Mouse (Mus musculus) heart, embryonic 16.5 days (tissue): ENCODE results near the gene Cfap54. TPM values are rescaled to one million over a fixed set of nuclear protein-coding genes. Genes with fewer than 3 reads are reported as not detected.

Experiments
- ATAC-seq: fragments of 200-750 bp; cut with Nextera tagmentation; replicated peaks from 2 replicates; pipeline ENCODE4 v1.8.0; 2017; ENCODE audit warnings: moderate number of reproducible peaks; ENCODE audit not compliant: insufficient read depth, low FRiP score; ENCODE audit errors: extremely low read depth
- H3K27ac ChIP-seq: fragments of 300-500 bp; sonication (generic); 2 replicates; pipeline ENCODE4 v1.5.1; 2014; ENCODE audit warnings: mild to moderate bottlenecking, low read length, control low read depth, moderate library complexity
- H3K27me3 ChIP-seq: fragments of 300-500 bp; sonication (generic); 2 replicates; pipeline ENCODE4 v1.6.1; 2014; ENCODE audit warnings: low read length, mixed read lengths; ENCODE audit not compliant: control insufficient read depth, insufficient read depth
- H3K36me3 ChIP-seq: fragments of 300-500 bp; sonication (generic); 2 replicates; pipeline ENCODE4 v1.6.1; 2014; ENCODE audit not compliant: control insufficient read depth, insufficient read depth
- H3K4me1 ChIP-seq: fragments of 300-500 bp; sonication (generic); 2 replicates; pipeline ENCODE4 v1.6.1; 2014; ENCODE audit warnings: low read length, mixed read lengths; ENCODE audit not compliant: control insufficient read depth, insufficient read depth
- H3K4me2 ChIP-seq: fragments of 300-500 bp; sonication (generic); 2 replicates; pipeline ENCODE4 v1.6.1; 2014; ENCODE audit warnings: low read depth, mild to moderate bottlenecking, control low read depth, low read length
- H3K4me3 ChIP-seq: fragments of 300-500 bp; sonication (generic); 2 replicates; pipeline ENCODE4 v1.5.1; 2014; ENCODE audit warnings: mild to moderate bottlenecking, control low read depth, low read length
- H3K9ac ChIP-seq: fragments of 300-500 bp; sonication (generic); 2 replicates; pipeline ENCODE4 v1.6.1; 2014; ENCODE audit warnings: low read length, control low read depth
- H3K9me3 ChIP-seq: fragments of 300-500 bp; sonication (generic); replicated peaks from 2 replicates; pipeline ENCODE4 v1.6.1; 2016; ENCODE audit warnings: low read length; ENCODE audit not compliant: control insufficient read depth
- WGBS: fragments of 180-500 bp; shearing (Covaris S2); extraction: QIAGEN DNeasy Blood & Tissue Kit; methylation state at CpG from one replicate; pipeline ENCODE4 v1.1.7; 2014; 5-methylcytosine and 5-hydroxymethylcytosine counted together
- polyA plus RNA-seq: library from polyadenylated mRNA; unstranded; fragments of >200 nt; fragmentation: Nextera tagmentation; extraction: Ambion mirVana; gene quantifications from 2 replicates; pipeline ENCODE4 v1.2.1, GENCODE M21; 2015

Gene Cfap54
- polyA plus RNA-seq, 1 experiment from 2014 or later, result 0.25 TPM

DNA sequence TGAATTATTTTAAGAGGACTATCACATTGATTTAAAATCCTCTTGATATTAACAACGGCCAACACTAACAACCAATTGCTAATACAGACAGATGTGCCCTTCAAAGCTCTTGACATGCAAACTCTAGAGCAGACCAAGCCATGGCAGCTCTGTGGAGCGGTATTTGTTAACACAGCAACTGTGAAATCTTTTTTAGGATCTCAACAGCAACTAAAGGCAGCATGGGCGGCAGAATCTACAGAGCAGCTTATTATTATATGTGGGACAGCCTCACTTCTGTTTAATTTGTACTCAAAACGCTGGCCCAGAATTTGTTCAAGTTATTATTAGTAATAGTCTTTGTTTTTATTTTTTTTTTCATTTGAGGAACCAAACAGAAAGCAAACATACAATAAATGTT, 28.1 kb downstream of the Cfap54 start:
- Histone ChIP-seq H3K4me2 (no peak overlapping the region), H3K9ac (no peak overlapping the region), H3K4me3 (no peak overlapping the region), H3K36me3 (no peaks in the 10 kb centered on the region), H3K9me3 (no peaks in the 10 kb centered on the region), H3K27ac (no peak overlapping the region), H3K27me3 (no peaks in the 10 kb centered on the region), H3K4me1 (no peaks in the 10 kb centered on the region)
- 80% methylated on average over 4 of the region's 4 CpGs for WGBS
- no peak for ATAC-seq

GRCm38 (mm10) chr10:93051016-93051726, 30.2 kb downstream of the Cfap54 start:
- Histone ChIP-seq H3K4me3 (peak overlapping the region; percentile 18), H3K9ac (peak overlapping the region; percentile 41; the same call in 1 of the 2 replicates), H3K4me2 (peak overlapping the region; percentile 54), H3K4me1 (no peaks in the 10 kb centered on the region), H3K27me3 (no peaks in the 10 kb centered on the region), H3K9me3 (no peaks in the 10 kb centered on the region), H3K36me3 (no peaks in the 10 kb centered on the region), H3K27ac (no peak overlapping the region)
- ATAC-seq, result peak; percentile 37; the same call in 1 of the 2 replicates
- 28% methylated on average over 13 of the region's 13 CpGs for WGBS

DNA sequence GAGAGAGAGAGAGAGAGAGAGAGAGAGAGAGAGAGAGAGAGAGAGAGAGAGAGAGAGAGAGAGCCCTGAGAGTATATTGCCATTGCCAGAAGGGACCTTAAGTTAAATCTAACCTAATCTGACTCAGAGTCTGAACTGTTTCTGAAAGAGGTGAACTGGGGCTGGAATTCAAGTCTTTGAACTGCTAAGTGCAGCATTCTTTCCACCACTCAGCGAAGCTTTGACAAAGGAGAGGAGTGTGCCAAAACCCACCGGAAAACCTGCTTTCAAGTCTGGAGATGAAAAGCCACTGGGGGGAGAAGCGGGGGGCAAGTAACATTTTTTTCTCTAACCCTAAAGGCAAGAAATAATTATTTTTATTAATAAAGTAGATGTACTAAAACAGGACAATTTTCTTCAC, 30.8 kb downstream of the Cfap54 start:
- Histone ChIP-seq H3K36me3 (no peaks in the 10 kb centered on the region), H3K9me3 (no peaks in the 10 kb centered on the region), H3K4me2 (no peak overlapping the region), H3K4me3 (no peak overlapping the region), H3K4me1 (no peaks in the 10 kb centered on the region), H3K27me3 (no peaks in the 10 kb centered on the region), H3K27ac (no peak overlapping the region), H3K9ac (no peak overlapping the region)
- no peak for ATAC-seq
- 45% methylated on average over 3 of the region's 3 CpGs for WGBS

DNA sequence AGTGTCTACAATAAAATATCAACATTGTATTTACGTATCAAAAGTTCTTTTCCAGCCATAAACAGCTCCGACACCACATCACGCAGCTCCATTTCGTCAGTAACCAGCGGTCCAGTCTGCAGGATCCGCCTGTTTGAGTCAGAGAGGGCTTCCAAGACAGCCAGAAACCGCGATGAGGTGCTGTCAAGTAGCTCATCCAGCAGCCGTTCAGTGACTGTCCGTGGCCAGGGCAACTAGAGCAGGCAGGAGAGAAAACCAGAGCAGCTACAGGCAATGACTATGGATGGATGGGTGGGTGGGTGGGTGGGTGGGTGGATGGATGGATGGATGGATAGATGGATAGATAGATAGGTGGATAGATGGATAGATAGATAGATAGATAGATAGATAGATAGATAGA, 38.2 kb downstream of the Cfap54 start:
- Histone ChIP-seq H3K9me3 (peaks cover 4% of the 10 kb centered on the region; the same call in 1 of the 2 replicates), H3K4me1 (no peaks in the 10 kb centered on the region), H3K36me3 (no peaks in the 10 kb centered on the region), H3K4me3 (no peak overlapping the region), H3K9ac (no peak overlapping the region), H3K27ac (no peak overlapping the region), H3K4me2 (no peak overlapping the region), H3K27me3 (no peaks in the 10 kb centered on the region)
- no peak for ATAC-seq
- 83% methylated on average over 10 of the region's 10 CpGs for WGBS

DNA sequence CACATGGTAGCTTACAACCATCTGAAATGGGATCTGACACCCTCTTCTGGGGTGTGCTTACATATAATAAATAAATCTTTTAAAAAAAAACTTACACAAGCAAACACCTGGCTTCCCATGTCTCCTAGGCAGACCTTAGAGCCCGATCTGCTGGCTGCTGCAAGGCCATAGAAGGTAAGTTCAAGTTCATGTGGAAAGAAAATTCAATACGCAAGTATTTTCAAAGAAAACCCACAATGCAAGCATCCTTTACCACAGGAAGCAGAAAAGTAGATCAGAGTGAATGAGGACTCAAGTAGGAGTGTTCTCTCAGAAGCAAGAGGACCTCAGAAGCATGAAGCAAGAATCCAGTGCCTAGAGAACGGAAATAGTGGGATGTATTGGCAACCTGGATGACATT, 39.6 kb downstream of the Cfap54 start:
- no peaks in the 10 kb centered on the region for H3K4me1 ChIP-seq
- H3K4me3 ChIP-seq, result no peak overlapping the region
- no peak for ATAC-seq
- H3K27ac ChIP-seq, result no peak overlapping the region
- H3K27me3 ChIP-seq, result no peaks in the 10 kb centered on the region
- H3K4me2 ChIP-seq, result no peak overlapping the region
- 82% methylated on average over 3 of the region's 3 CpGs for WGBS
- no peaks in the 10 kb centered on the region for H3K36me3 ChIP-seq
- no peak overlapping the region for H3K9ac ChIP-seq
- H3K9me3 ChIP-seq, result peaks cover 4% of the 10 kb centered on the region; the same call in 1 of the 2 replicates

DNA sequence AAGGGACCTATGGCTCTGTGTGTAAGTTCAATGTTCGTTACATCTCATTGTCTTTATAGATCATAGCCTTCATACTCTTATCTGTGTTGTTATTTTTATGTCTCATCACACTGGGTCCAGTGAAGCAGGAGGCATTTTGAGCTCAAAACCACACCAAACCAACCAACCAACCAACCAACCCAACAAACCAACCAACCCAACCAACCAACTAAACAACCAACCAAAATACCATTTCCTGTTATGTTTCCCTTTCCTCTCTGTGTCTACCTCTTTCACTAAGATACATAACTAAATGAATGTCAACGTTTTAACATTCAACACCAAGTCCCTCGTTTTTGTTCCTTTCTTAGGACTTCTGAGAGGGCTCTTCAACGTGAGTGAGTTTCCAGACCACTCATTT, 40.0 kb downstream of the Cfap54 start:
- 57% methylated on average over 4 of the region's 4 CpGs for WGBS
- ATAC-seq, result no peak

DNA sequence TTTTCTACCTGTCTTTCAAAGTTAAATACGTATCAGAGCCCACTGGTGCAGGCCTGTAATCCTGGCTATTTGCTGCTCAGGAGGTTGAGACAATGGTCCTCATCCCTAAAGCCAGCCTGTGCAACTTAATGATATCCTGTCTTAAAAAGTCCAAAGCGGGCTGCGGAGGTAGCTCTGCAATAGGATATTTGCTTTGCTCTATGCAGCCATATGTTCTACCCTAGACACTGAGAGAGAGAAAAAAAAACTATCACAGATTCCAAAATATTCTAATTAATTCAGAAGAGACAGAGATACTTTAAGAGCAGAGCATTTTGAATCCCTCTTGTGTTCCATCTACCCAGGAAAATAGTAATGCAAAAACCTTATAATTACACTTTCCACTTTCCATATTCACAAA, 44.9 kb downstream of the Cfap54 start:
- Histone ChIP-seq H3K4me2 (no peak overlapping the region), H3K4me3 (no peak overlapping the region), H3K27me3 (no peaks in the 10 kb centered on the region), H3K9me3 (peaks cover 4% of the 10 kb centered on the region; the same call in 1 of the 2 replicates), H3K27ac (no peak overlapping the region), H3K4me1 (no peaks in the 10 kb centered on the region), H3K9ac (no peak overlapping the region), H3K36me3 (no peaks in the 10 kb centered on the region)
- 91% methylated on average over 3 of the region's 3 CpGs for WGBS
- no peak for ATAC-seq

More for the DNA sequence above, 40.0 kb downstream of the Cfap54 start:
- Histone ChIP-seq H3K9me3 (peaks cover 4% of the 10 kb centered on the region; the same call in 1 of the 2 replicates), H3K36me3 (no peaks in the 10 kb centered on the region), H3K27me3 (no peaks in the 10 kb centered on the region), H3K9ac (no peak overlapping the region), H3K4me3 (no peak overlapping the region), H3K27ac (no peak overlapping the region), H3K4me1 (no peaks in the 10 kb centered on the region), H3K4me2 (no peak overlapping the region)

- Histone ChIP-seq H3K36me3 (no peaks in the 10 kb centered on the region), H3K4me2 (no peak overlapping the region), H3K4me1 (no peaks in the 10 kb centered on the region), H3K9ac (no peak overlapping the region), H3K9me3 (peaks cover 4% of the 10 kb centered on the region; the same call in 1 of the 2 replicates), H3K27me3 (no peaks in the 10 kb centered on the region), H3K4me3 (no peak overlapping the region), H3K27ac (no peak overlapping the region)
- ATAC-seq, result no peak; the same call in 1 of the 2 replicates
- WGBS, result 66% methylated on average over 10 of the region's 10 CpGs
Observed at GRCm38 (mm10) chr10:93035489-93035888, 45.9 kb downstream of the Cfap54 start.

DNA sequence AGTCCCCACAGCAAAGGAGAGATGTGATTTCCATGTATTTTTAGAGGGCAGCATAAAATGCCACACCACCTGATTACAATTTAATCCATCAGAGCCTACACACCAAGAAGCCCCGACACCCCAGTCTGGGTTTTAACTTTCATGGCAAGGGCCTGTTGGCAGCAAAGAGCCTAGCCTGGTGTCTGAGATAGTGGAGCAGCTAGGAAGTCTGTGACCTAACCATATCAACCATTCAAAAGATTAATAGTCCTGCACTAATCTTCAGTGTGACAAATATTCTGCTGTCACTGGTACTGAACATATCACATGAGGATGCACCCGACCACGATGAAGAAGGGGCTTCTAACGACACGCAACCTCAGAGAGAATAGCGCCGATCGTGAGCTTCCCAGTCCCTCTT, 58.1 kb downstream of the Cfap54 start:
- no peak overlapping the region for H3K4me3 ChIP-seq
- no peaks in the 10 kb centered on the region for H3K9me3 ChIP-seq
- no peak for ATAC-seq

More for the DNA sequence above, 58.1 kb downstream of the Cfap54 start:
- H3K27me3 ChIP-seq, result no peaks in the 10 kb centered on the region
- no peaks in the 10 kb centered on the region for H3K36me3 ChIP-seq
- H3K4me1 ChIP-seq, result no peaks in the 10 kb centered on the region
- no peak overlapping the region for H3K4me2 ChIP-seq
- WGBS, result 76% methylated on average over 8 of the region's 8 CpGs
- no peak overlapping the region for H3K27ac ChIP-seq
- H3K9ac ChIP-seq, result no peak overlapping the region
